8 mouse cellular contexts compared by ENCODE assay signal in genomic region chr5:125488116-125488455, GRCm38 (mm10). TPM values are rescaled to one million over a fixed set of nuclear protein-coding genes. Genes with fewer than 3 reads are reported as not detected.
A peak's percentile ranks its signal among the peaks of the same experiment; 100 is the strongest.
DNase-seq lines count a peak whose midpoint lies in the region; ATAC-seq and TF ChIP-seq lines count a peak whose summit lies in the region.

No protein-coding gene starts in this region.

- DNase-seq in adrenal gland, postnatal 14 days: peak; percentile 54
- DNase-seq in adrenal gland, postnatal 4 days (ENCODE audit: low spot score in 2 of 2): no peak
- DNase-seq in lung, adult 2 months: no peak
- DNase-seq in lung, postnatal 10 days: no peak
- no peak for DNase-seq in gastrocnemius, adult 18-20 months (ENCODE audit: low spot score)
- no peak for DNase-seq in natural killer cell, adult 2 months (ENCODE audit: low spot score in 2 of 2)

- H3K27me3 ChIP-seq in hindbrain, embryonic 12.5 days: no peaks in the 10 kb centered on the region
- no peaks in the 10 kb centered on the region for H3K27me3 ChIP-seq in neural tube, embryonic 12.5 days (replicated peaks)

- H3K4me3 ChIP-seq in lung, adult 2 months (replicated peaks; ENCODE audit: extremely low read depth, low read depth, low read length): no peak overlapping the region
- H3K4me3 ChIP-seq in hindbrain, embryonic 12.5 days: no peak overlapping the region
- H3K4me3 ChIP-seq in neural tube, embryonic 12.5 days: no peak overlapping the region

- peak; percentile 51 for ATAC-seq in hindbrain, embryonic 12.5 days (ENCODE audit: low FRiP score)
- ATAC-seq in neural tube, embryonic 12.5 days (ENCODE audit: low FRiP score, low read depth): 0 out of 2 replicates have a peak, but pooled peaks have one; percentile 63

- TF ChIP-seq POLR2A in lung, adult 2 months (IDR thresholded peaks at IDR 0.05; ENCODE audit: borderline replicate concordance, extremely low read depth, low read depth, low read length): no peak

- H3K4me1 ChIP-seq in lung, adult 2 months (ENCODE audit: control insufficient read depth, insufficient read depth, low read length): no peaks in the 10 kb centered on the region
- peaks cover 13% of the 10 kb centered on the region for H3K4me1 ChIP-seq in hindbrain, embryonic 12.5 days
- peaks cover 12% of the 10 kb centered on the region; the same call in 1 of the 2 replicates for H3K4me1 ChIP-seq in neural tube, embryonic 12.5 days

- TF ChIP-seq CTCF in lung, adult 2 months (IDR thresholded peaks at IDR 0.05; ENCODE audit: insufficient read depth, low read length): 0 out of 2 replicates have a peak, but pooled peaks have one; percentile 7

- no peak overlapping the region for H3K4me2 ChIP-seq in hindbrain, embryonic 12.5 days (replicated peaks)
- H3K4me2 ChIP-seq in neural tube, embryonic 12.5 days (replicated peaks): no peak overlapping the region

- 52% methylated on average over 4 of the region's 4 CpGs for WGBS in lung, adult 2 months
- WGBS in hindbrain, embryonic 12.5 days: 64% methylated on average over 4 of the region's 4 CpGs
- 78% methylated on average over 4 of the region's 4 CpGs for WGBS in neural tube, embryonic 12.5 days

- H3K9ac ChIP-seq in hindbrain, embryonic 12.5 days: no peak overlapping the region
- H3K9ac ChIP-seq in neural tube, embryonic 12.5 days: no peak overlapping the region

- H3K9me3 ChIP-seq in hindbrain, embryonic 12.5 days (replicated peaks): no peaks in the 10 kb centered on the region
- no peaks in the 10 kb centered on the region for H3K9me3 ChIP-seq in neural tube, embryonic 12.5 days

- peak overlapping the region; percentile 71 for H3K27ac ChIP-seq in hindbrain, embryonic 12.5 days
- H3K27ac ChIP-seq in neural tube, embryonic 12.5 days: no peak overlapping the region

- H3K36me3 ChIP-seq in hindbrain, embryonic 12.5 days: peaks cover 49% of the 10 kb centered on the region
- peaks cover 56% of the 10 kb centered on the region for H3K36me3 ChIP-seq in neural tube, embryonic 12.5 days

RNA-seq across cellular contexts. Expression of gene Aacs, which starts 12.5 kb away (rescaled TPM):
- 25.4 and 27.3 TPM in 2 replicates for total RNA-seq in adrenal gland, postnatal 14 days (2021)
- total RNA-seq in adrenal gland, postnatal 4 days (2021): 10 to 100 TPM; 12.8 to 18.9 TPM
- 53.0 and 58.6 TPM in 2 replicates for polyA plus RNA-seq in lung, adult 2 months (2012; rRNA removed)
- polyA plus RNA-seq in hindbrain, embryonic 12.5 days (2016; fragmentation: Nextera tagmentation; extraction: Ambion mirVana): 62.2 and 64.4 TPM in 2 replicates
- 63.1 and 67.5 TPM in 2 replicates for polyA plus RNA-seq in neural tube, embryonic 12.5 days (2016; fragmentation: Nextera tagmentation; extraction: Ambion mirVana)
- 1 to 10 TPM; 2.4 to 5.0 TPM for total RNA-seq in gastrocnemius, adult 18-20 months (2021)

RNA-seq across cellular contexts. Expression of gene Tmem132b, which starts 43.5 kb away (rescaled TPM):
- total RNA-seq in adrenal gland, postnatal 14 days (2021): 0.74 and 1.4 TPM in 2 replicates
- 1 to 10 TPM; 1.8 to 2.2 TPM for total RNA-seq in adrenal gland, postnatal 4 days (2021)
- 0.05 and 0.18 TPM in 2 replicates for polyA plus RNA-seq in lung, adult 2 months (2012; rRNA removed)
- 2.4 and 3.1 TPM in 2 replicates for polyA plus RNA-seq in hindbrain, embryonic 12.5 days (2016; fragmentation: Nextera tagmentation; extraction: Ambion mirVana)
- polyA plus RNA-seq in neural tube, embryonic 12.5 days (2016; fragmentation: Nextera tagmentation; extraction: Ambion mirVana): 2.7 and 3.1 TPM in 2 replicates
- 1 to 10 TPM; 1.7 to 5.7 TPM for total RNA-seq in gastrocnemius, adult 18-20 months (2021)

RNA-seq across cellular contexts. Expression of gene Bri3bp, which starts 46.7 kb away (rescaled TPM):
- 24.0 and 27.9 TPM in 2 replicates for total RNA-seq in adrenal gland, postnatal 14 days (2021)
- 10 to 100 TPM; 34.2 to 37.0 TPM for total RNA-seq in adrenal gland, postnatal 4 days (2021)
- 5.0 and 8.2 TPM in 2 replicates for polyA plus RNA-seq in lung, adult 2 months (2012; rRNA removed)
- 38.1 and 39.9 TPM in 2 replicates for polyA plus RNA-seq in hindbrain, embryonic 12.5 days (2016; fragmentation: Nextera tagmentation; extraction: Ambion mirVana)
- polyA plus RNA-seq in neural tube, embryonic 12.5 days (2016; fragmentation: Nextera tagmentation; extraction: Ambion mirVana): 37.0 and 39.2 TPM in 2 replicates
- 1 to 10 TPM; 2.6 to 3.2 TPM for total RNA-seq in gastrocnemius, adult 18-20 months (2021)

RNA-seq across cellular contexts. Expression of gene Dhx37, which starts 54.2 kb away (rescaled TPM):
- 14.6 and 15.7 TPM in 2 replicates for total RNA-seq in adrenal gland, postnatal 14 days (2021)
- 10 to 100 TPM; 14.0 to 16.0 TPM for total RNA-seq in adrenal gland, postnatal 4 days (2021)
- 11.1 and 13.4 TPM in 2 replicates for polyA plus RNA-seq in lung, adult 2 months (2012; rRNA removed)
- polyA plus RNA-seq in hindbrain, embryonic 12.5 days (2016; fragmentation: Nextera tagmentation; extraction: Ambion mirVana): 16.7 and 18.0 TPM in 2 replicates
- polyA plus RNA-seq in neural tube, embryonic 12.5 days (2016; fragmentation: Nextera tagmentation; extraction: Ambion mirVana): 15.0 and 15.6 TPM in 2 replicates
- 1 to 10 TPM; 4.5 to 5.1 TPM for total RNA-seq in gastrocnemius, adult 18-20 months (2021)
